Mouse (Mus musculus): ENCODE results near the gene Tmem167b. TPM values are rescaled to one million over a fixed set of nuclear protein-coding genes. Genes with fewer than 3 reads are reported as not detected.

Tmem167b gene
- polyA plus RNA-seq (2016; fragmentation: Nextera tagmentation; extraction: Ambion mirVana): 59.4 and 65.8 TPM in 2 replicates

GRCm38 (mm10) chr3:108562133-108562730 is at the start of gene Tmem167b:
TSS of gene Tmem167b (minus strand) at chr3:108562466.
- Histone ChIP-seq H3K4me3 (replicated peaks) (peak within 1 kb of the TSS; percentile 89), H3K36me3 (replicated peaks) (peaks cover 28% of the 10 kb centered on the region), H3K9me3 (no peaks in the 10 kb centered on the region), H3K27me3 (no peaks in the 10 kb centered on the region), H3K9ac (peak within 1 kb of the TSS; percentile 84), H3K27ac (peak within 1 kb of the TSS; percentile 89), H3K4me1 (peaks cover 20% of the 10 kb centered on the region), H3K4me2 (peak within 1 kb of the TSS; percentile 64)
- peak; percentile 98 for ATAC-seq (ENCODE audit: low FRiP score)
- under 1% methylated on average over 45 of the region's 45 CpGs for WGBS

- no peak for ATAC-seq (ENCODE audit: low FRiP score)
- H3K4me3 ChIP-seq (replicated peaks): no peak overlapping the region
- H3K4me2 ChIP-seq: no peak overlapping the region
- peaks cover 14% of the 10 kb centered on the region; the same call in 1 of the 2 replicates for H3K36me3 ChIP-seq (replicated peaks)
- no peaks in the 10 kb centered on the region for H3K9me3 ChIP-seq
- no peaks in the 10 kb centered on the region for H3K4me1 ChIP-seq
- H3K9ac ChIP-seq: no peak overlapping the region
- no peak overlapping the region for H3K27ac ChIP-seq
- WGBS: 87% methylated on average over 3 of the region's 3 CpGs
- no peaks in the 10 kb centered on the region for H3K27me3 ChIP-seq
These were observed 46.6 kb upstream of the Tmem167b start for GRCm38 (mm10) chr3:108608906-108609305.

- Histone ChIP-seq H3K27me3 (no peaks in the 10 kb centered on the region), H3K36me3 (replicated peaks) (no peaks in the 10 kb centered on the region), H3K27ac (peak overlapping the region; percentile 94), H3K9me3 (no peaks in the 10 kb centered on the region), H3K4me1 (peaks cover 13% of the 10 kb centered on the region; the same call in 1 of the 2 replicates), H3K4me2 (peak overlapping the region; percentile 94), H3K9ac (peak overlapping the region; percentile 93), H3K4me3 (replicated peaks) (peak overlapping the region; percentile 94)
- ATAC-seq (ENCODE audit: low FRiP score): peak; percentile 81
- under 1% methylated on average over 61 of the region's 61 CpGs for WGBS
These were observed 29.6 kb upstream of the Tmem167b start for GRCm38 (mm10) chr3:108591530-108592522.

- peak; percentile 99 for ATAC-seq (ENCODE audit: low FRiP score)
These were observed 28.7 kb upstream of the Tmem167b start, which contains the start of gene Wdr47 for GRCm38 (mm10) chr3:108590786-108591529. TSS of gene Wdr47 (plus strand) at chr3:108591279.

GRCm38 (mm10) chr3:108588446-108588845 is 26.2 kb upstream of the Tmem167b start:
- 52% methylated on average over 2 of the region's 2 CpGs for WGBS
- Histone ChIP-seq H3K4me3 (replicated peaks) (no peak overlapping the region), H3K4me2 (no peak overlapping the region), H3K27ac (no peak overlapping the region), H3K27me3 (no peaks in the 10 kb centered on the region), H3K9me3 (no peaks in the 10 kb centered on the region), H3K4me1 (peaks cover 13% of the 10 kb centered on the region; the same call in 1 of the 2 replicates), H3K36me3 (replicated peaks) (no peaks in the 10 kb centered on the region; the same call in 1 of the 2 replicates), H3K9ac (no peak overlapping the region)
- ATAC-seq (ENCODE audit: low FRiP score): no peak

More at GRCm38 (mm10) chr3:108590786-108591529, 28.7 kb upstream of the Tmem167b start, which contains the start of gene Wdr47:
- peak within 1 kb of the TSS; percentile 94 for H3K4me2 ChIP-seq
- peak within 1 kb of the TSS; percentile 93 for H3K9ac ChIP-seq
- H3K27me3 ChIP-seq: no peaks in the 10 kb centered on the region
- peak within 1 kb of the TSS; percentile 94 for H3K27ac ChIP-seq
- WGBS: 7% methylated on average over 44 of the region's 44 CpGs
- H3K4me3 ChIP-seq (replicated peaks): peak within 1 kb of the TSS; percentile 94
- no peaks in the 10 kb centered on the region for H3K36me3 ChIP-seq (replicated peaks)
- H3K9me3 ChIP-seq: no peaks in the 10 kb centered on the region
- H3K4me1 ChIP-seq: peaks cover 13% of the 10 kb centered on the region; the same call in 1 of the 2 replicates

GRCm38 (mm10) chr3:108584580-108584979 is 22.3 kb upstream of the Tmem167b start:
- ATAC-seq (ENCODE audit: low FRiP score): no peak
- 90% methylated on average over 4 of the region's 4 CpGs for WGBS
- Histone ChIP-seq H3K9me3 (no peaks in the 10 kb centered on the region), H3K4me2 (no peak overlapping the region), H3K9ac (no peak overlapping the region), H3K4me3 (replicated peaks) (no peak overlapping the region), H3K27me3 (no peaks in the 10 kb centered on the region), H3K4me1 (no peaks in the 10 kb centered on the region), H3K36me3 (replicated peaks) (peaks cover 11% of the 10 kb centered on the region), H3K27ac (no peak overlapping the region)

GRCm38 (mm10) chr3:108574018-108574417 is 11.8 kb upstream of the Tmem167b start:
- Histone ChIP-seq H3K4me1 (peaks cover 27% of the 10 kb centered on the region), H3K27ac (no peak overlapping the region), H3K9me3 (no peaks in the 10 kb centered on the region), H3K27me3 (no peaks in the 10 kb centered on the region), H3K4me2 (no peak overlapping the region), H3K4me3 (replicated peaks) (no peak overlapping the region), H3K9ac (no peak overlapping the region), H3K36me3 (replicated peaks) (peaks cover 12% of the 10 kb centered on the region)
- no peak for ATAC-seq (ENCODE audit: low FRiP score)
- 91% methylated on average over 5 of the region's 5 CpGs for WGBS

- 49% methylated on average over 18 of the region's 18 CpGs for WGBS
- H3K4me1 ChIP-seq: peaks cover 40% of the 10 kb centered on the region
- H3K27me3 ChIP-seq: no peaks in the 10 kb centered on the region
- no peak overlapping the region for H3K27ac ChIP-seq
- peak overlapping the region; percentile 61 for H3K4me3 ChIP-seq (replicated peaks)
- H3K4me2 ChIP-seq: peak overlapping the region; percentile 80
- no peaks in the 10 kb centered on the region; the same call in 1 of the 2 replicates for H3K36me3 ChIP-seq (replicated peaks)
- peak overlapping the region; percentile 73 for H3K9ac ChIP-seq
- H3K9me3 ChIP-seq: no peaks in the 10 kb centered on the region
- no peak for ATAC-seq (ENCODE audit: low FRiP score)
These were observed 10.2 kb upstream of the Tmem167b start for GRCm38 (mm10) chr3:108572309-108573010.

GRCm38 (mm10) chr3:108571443-108572294 is 9.4 kb upstream of the Tmem167b start, which contains the start of gene Taf13:
TSS of gene Taf13 (plus strand) at chr3:108571698.
- Histone ChIP-seq H3K27me3 (no peaks in the 10 kb centered on the region), H3K9me3 (no peaks in the 10 kb centered on the region), H3K9ac (peak within 1 kb of the TSS; percentile 73), H3K4me3 (replicated peaks) (peak within 1 kb of the TSS; percentile 61), H3K36me3 (replicated peaks) (no peaks in the 10 kb centered on the region; the same call in 1 of the 2 replicates), H3K27ac (no peak within 1 kb of the TSS), H3K4me2 (peak within 1 kb of the TSS; percentile 80), H3K4me1 (peaks cover 40% of the 10 kb centered on the region)
- WGBS: 3% methylated on average over 42 of the region's 42 CpGs
- peak; percentile 97 for ATAC-seq (ENCODE audit: low FRiP score)

- Histone ChIP-seq H3K4me1 (peaks cover 40% of the 10 kb centered on the region), H3K27me3 (no peaks in the 10 kb centered on the region), H3K27ac (no peak overlapping the region), H3K4me3 (replicated peaks) (peak overlapping the region; percentile 61; the same call in 1 of the 2 replicates), H3K4me2 (peak overlapping the region; percentile 80), H3K9me3 (no peaks in the 10 kb centered on the region), H3K9ac (no peak overlapping the region), H3K36me3 (replicated peaks) (no peaks in the 10 kb centered on the region)
- no peak for ATAC-seq (ENCODE audit: low FRiP score)
- 86% methylated on average over 14 of the region's 14 CpGs for WGBS
These were observed 8.5 kb upstream of the Tmem167b start for GRCm38 (mm10) chr3:108570813-108571212.
